Mouse (Mus musculus) kidney, adult 8-10 months (tissue): ENCODE data around the gene Aldh1l1.
A peak's percentile ranks its signal among the peaks of the same experiment; 100 is the strongest.

Experiments used
- DNase-seq, 2 experiments: peaks; one replicate each; pipeline ENCODE4 v3.0.0; 2022

Gene Aldh1l1

DNA sequence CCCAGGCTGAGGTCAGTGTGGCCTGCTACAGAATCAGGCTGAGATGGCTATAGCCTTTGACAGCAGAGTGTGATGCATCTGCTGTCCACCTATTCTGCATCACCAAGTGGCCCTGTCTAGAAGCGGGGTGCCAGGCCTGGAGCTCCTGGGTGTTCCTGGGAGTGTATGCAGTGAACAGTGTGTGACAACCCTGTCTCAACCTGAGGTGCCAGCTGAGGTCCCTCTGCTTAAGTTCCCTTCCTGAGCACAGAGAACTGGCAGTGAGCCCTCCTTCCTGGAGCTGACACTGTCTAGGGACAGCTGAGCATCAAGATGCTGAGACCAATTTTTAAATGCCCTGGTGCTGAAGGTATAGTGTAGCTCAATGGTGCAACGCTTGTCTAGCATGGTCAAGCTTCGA is 13.5 kb upstream of the Aldh1l1 start:
- DNase-seq: no peak

- no peak for DNase-seq
These were observed 12.4 kb upstream of the Aldh1l1 start for GRCm38 (mm10) chr6:90473630-90474360.

GRCm38 (mm10) chr6:90474361-90474750 is 11.9 kb upstream of the Aldh1l1 start:
- no peak for DNase-seq

GRCm38 (mm10) chr6:90475176-90475853 is 10.9 kb upstream of the Aldh1l1 start:
- DNase-seq: no peak

- DNase-seq: peak; percentile 58 to 74
These were observed 10.4 kb upstream of the Aldh1l1 start for GRCm38 (mm10) chr6:90475854-90476212.

DNA sequence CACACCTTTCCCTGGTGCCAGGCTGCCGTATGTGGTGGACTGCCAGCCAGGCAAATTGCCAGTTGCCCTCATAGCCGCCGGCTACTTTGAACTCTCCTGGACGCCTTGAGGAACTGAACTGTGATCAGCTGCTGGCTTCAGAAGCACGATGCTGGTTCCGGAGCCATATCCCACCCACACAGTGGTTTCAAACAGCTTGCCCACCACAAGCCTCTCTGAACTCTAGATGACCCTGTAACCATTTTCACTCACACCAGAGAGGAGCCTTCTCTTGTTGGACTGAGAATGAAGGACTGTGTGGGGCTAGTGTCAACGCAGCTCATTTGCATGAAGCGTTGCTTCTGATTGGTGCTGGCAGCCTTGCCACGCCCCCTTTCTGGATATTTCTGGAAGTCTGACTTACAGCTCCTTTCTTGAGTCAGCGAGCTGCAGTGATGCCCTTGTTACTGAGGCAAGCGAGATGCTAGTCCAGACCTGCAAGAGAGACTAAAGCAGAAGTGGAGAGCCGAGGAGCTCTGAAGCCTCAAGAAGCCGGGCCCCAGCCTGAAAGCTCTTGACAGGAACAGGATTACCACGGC is 9.2 kb upstream of the Aldh1l1 start:
- DNase-seq: peak; percentile 85 to 86

DNA sequence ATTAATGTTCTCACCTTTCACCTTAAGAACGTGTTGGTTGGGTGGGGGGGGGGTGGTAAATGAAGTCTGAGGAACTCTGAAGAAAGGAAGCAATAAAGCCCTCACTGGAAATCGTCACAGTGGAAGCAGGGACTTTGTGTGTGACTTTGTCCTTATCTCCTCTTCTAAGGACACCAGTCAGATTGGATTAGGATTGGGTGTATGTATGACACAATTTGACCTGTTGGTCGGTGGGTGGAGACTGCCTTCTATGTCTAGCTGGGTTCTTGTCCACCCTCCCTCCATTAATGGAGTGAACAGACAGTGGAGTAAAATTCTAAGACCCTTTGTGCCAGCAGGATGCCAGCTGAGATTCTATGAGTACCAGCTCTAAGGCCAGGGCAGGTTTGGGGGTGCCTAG is 2.0 kb upstream of the Aldh1l1 start:
- no peak for DNase-seq

- DNase-seq: no peak
These were observed 1.4 kb upstream of the Aldh1l1 start for GRCm38 (mm10) chr6:90484876-90485275.

DNA sequence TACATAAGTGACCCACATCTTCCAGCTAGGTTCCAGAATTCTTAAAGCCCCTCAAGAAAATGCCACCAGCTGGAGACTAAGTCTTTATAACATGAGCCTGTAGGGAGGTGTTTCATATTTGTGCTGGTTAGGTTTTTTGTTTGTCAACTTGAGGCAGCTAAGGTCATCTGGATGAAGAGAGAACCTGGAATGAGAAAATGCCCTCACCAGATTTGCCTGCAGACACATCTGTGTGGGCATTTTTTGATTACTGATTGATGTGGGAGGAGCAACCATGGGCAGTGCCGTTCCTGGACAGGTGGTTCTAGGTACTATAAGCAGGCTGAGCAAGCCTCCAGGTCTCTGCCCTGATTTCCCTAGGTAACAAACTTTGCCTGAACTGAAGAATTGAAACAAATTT is 1.3 kb downstream of the Aldh1l1 start:
- no peak for DNase-seq

GRCm38 (mm10) chr6:90489532-90489931 is 3.3 kb downstream of the Aldh1l1 start:
- no peak for DNase-seq

DNA sequence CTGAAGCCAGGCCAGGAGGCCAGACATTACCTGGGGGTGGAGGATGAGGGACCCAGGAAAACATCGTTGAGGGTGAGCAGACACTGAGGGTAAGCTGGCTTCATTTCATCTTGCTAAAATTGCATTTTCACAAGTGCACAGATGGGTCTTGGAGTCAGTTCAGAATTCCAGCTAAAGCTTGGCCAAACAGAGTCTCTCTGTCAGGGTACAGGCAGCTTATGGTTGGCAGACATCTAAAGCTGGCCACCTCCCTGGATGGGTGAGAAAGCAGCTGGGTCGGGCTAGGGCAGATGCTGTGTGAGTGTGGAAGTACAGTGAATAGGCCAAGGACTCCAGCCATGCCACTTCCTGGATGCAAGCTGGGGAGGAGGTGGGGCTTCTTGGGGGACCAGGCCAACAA is 4.7 kb downstream of the Aldh1l1 start:
- no peak for DNase-seq

GRCm38 (mm10) chr6:90491956-90492744 is 5.9 kb downstream of the Aldh1l1 start:
- DNase-seq: peak; percentile 91 to 93

DNA sequence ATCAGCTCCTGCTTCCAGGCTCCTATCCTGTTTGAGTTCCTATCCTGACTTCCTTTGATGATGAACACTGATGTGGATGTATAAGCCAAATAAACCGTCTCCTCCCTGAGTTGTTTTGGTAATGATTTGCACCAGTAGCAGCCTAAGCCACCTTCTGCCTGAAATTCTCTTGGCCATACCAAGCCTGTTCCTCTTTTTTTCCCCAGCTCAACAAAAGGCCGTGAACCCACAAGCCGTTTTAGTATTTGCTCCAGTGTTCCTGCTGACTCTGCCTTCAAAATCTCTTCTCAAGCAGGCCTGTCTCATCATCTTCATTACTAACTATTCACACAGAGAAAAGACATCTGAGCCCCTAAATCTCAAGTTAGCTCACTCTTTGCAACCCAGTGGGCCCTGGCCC is 7.9 kb downstream of the Aldh1l1 start:
- DNase-seq: no peak

- no peak for DNase-seq
These were observed 8.3 kb downstream of the Aldh1l1 start for GRCm38 (mm10) chr6:90494566-90494965.

DNA sequence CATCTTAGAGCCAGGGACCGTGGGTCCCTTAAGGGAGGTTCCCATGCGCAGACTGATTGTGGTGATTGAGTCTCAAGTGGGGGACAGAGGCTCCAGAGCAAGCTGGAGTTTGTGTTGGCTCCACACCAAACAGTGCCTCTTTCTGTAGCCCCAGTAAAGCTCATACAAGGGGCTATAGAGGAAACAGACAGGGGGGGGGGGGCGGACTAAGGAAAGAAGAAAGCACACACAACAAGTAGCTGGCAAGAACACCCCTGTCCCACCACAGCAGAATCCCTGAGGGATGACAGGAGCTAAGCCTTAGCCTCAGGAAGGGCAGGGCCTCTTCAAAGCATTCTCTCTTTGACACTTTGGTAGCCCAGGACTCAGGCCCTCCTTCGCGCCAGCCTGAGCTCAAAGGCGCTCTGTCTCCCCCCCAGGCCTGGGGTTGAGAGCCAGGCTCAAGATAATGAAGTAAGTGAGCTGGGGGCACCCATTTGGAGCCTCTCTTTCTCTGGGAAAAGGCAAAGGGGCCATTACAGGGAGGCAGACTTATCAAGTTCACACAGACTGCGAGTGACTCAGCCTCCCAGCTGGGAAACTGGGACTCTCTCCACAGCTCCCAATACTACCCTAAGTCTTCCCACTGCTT is 9.2 kb downstream of the Aldh1l1 start:
- DNase-seq: no peak

- DNase-seq: no peak
These were observed 10.0 kb downstream of the Aldh1l1 start for GRCm38 (mm10) chr6:90496217-90496616.

DNA sequence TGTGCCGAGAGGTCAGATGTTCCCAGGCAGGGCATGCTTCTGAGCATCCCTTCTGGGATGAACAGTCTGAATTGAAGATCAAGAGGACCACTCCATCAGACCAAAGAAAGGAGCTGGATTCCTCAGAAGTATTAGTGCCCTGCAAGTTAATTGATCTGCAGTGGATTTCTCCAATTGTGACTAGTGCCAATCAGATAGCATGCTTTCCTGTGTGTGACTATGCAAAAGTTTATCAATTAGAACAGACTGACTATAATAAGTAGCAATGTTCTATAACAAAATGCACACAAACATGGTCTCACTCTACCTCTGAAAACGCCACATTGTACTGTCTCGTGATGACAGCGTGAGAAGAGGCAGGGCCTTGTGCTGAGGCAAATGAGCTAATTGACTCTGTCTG is 13.3 kb downstream of the Aldh1l1 start:
- DNase-seq: no peak

DNA sequence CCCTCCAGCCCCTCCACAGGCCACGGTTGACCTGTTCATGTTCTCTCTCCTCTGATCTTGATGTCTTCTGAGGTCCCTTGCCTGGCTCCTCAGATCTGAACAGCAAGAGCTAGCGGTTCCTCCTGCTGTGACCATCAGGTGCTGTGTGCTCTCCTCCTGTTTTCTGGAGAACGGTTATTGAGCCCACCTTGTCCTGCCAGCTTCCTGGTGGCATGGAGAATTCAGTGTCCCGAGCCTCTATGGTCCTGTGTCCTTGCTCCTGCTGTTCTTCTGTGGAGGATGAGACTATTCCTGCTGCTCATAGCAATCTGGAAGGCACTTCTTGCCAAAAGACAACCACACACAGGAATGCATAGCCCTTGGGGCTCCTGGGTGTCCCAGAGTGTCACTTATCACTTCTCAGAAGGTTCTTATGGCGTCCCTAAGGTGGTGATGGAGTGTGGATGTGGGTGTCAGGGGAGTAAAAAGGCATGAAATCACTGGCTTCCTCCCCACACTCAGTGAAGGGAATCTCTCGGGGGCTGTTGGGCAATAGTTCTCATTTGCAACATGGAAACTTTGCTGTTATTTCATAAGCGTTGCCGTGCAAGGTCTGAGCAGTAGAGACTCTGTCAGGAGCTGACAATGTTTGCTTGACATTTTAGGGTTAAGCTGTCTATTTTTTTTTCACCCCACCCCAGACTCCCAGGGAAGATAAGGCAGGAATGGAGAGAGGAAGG is 15.2 kb downstream of the Aldh1l1 start:
- DNase-seq: no peak

DNA sequence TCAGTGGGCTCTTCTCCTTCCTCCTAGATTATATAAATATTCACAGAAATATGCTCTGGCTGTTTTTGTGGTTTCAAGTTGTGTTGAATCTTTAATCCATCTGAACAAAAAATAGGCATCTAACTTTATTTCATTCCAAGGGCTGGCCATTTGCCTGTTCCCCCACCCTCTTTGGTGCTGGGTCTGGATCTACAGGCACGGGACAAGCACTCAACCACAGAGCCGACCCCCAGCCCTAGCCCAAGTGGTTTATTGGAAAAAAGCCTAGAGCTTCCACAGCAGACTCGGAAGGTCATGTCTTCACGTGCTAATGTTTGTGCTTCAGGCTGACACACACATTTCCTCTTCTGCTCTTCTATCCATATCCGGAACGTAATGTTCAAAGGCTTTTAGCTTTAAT is 19.7 kb downstream of the Aldh1l1 start:
- peak; percentile 74 to 77 for DNase-seq

DNA sequence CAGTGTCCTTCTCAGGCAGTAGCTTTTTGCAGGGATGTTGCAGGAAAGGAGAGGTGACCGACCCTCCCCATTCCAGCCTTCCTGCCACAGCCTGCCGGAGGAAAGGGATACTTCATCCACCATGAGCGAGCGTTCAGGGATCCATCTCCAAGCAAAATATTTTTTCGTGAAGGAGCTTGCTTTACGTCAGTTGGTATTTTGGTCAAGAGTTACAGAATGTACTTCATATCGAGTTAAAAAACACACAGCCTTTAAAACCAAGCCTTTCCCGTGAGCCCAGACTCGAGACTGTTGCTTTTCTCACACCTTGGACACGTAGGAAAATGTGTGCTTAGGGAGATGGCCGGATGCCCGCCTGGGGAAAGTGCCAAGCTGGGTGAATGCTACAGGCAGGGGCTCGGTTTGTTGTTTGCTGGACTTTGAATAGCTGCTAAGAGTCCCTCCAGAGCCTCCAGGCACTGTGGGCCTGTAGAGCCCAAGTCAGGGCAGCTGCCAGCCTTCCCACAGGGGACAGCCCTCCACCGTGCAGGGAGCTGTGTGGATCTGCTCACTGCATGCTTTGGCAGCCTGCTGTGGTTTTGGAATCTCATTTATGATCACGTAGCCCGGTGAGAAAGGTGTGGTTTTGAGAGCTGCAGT is 20.6 kb downstream of the Aldh1l1 start:
- DNase-seq: peak; percentile 97

DNA sequence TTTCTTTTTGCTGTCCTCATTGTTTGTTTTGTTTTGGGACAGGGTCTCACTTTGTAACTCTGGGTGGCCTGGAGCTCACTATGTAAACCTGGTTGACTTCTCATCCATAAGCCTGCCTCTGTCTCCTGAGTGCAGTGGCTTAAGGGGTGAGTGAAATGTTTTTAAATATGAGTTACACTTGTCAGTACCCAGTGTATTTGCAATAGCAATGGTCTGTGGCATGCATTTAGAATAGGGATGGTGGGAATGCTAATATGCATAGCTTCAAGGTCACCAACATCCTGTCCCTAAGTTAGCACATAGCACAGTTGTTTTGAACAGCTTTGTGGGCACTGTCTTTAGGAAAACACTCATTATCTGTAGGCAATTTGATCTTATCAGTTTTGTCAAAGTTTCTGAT is 21.2 kb downstream of the Aldh1l1 start:
- no peak for DNase-seq

- peak; percentile 97 to 99 for DNase-seq
These were observed 22.0 kb downstream of the Aldh1l1 start for GRCm38 (mm10) chr6:90508197-90508624.
